Mouse (Mus musculus) layer of hippocampus, postnatal 36 days (tissue): ENCODE measurements at regions not wholly inside any gene's neighbourhood (a gene's known extent, or its start where the extent isn't known, plus 50 kb on each side); places are given as distances from the start of the nearest gene placed in this dataset.
A peak's percentile ranks its signal among the peaks of the same experiment; 100 is the strongest.

Experiments used
- DNase-seq, 2 experiments: peaks; one replicate each; pipeline ENCODE4 v3.0.0; 2022

DNA sequence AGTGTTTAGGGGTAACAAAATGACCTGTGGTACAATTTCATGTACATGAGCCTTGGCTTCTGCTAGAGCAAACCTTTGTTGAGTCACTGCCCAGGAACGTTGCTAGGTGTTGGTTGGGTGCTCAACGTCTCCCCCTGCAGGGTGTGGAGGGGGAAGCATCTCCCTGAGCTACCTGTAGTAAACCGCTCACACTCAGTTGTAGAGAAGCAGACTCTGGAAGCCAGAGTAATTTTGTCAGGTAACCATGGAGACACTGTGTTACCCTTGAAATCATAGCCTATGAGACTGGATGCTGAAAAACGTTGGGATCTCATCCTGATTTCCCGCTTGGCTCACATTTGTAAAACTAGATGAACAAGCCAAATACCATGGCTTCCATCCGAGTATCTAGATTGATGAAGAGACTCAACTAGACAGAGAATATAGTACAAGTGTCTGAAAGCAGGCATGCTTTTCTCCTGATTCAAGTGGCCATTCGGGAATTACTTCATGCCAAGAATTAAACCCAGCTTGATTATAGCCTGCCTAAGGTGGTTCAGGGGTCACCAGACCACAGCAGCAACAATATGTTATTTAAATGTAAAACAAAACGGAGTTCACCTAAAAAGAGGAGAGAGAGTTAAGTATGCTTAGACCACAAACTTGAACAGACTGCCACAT, 63.7 kb upstream of the Ctla4 start:
- DNase-seq, result peak in 1 of 2 experiments; percentile 47

DNA sequence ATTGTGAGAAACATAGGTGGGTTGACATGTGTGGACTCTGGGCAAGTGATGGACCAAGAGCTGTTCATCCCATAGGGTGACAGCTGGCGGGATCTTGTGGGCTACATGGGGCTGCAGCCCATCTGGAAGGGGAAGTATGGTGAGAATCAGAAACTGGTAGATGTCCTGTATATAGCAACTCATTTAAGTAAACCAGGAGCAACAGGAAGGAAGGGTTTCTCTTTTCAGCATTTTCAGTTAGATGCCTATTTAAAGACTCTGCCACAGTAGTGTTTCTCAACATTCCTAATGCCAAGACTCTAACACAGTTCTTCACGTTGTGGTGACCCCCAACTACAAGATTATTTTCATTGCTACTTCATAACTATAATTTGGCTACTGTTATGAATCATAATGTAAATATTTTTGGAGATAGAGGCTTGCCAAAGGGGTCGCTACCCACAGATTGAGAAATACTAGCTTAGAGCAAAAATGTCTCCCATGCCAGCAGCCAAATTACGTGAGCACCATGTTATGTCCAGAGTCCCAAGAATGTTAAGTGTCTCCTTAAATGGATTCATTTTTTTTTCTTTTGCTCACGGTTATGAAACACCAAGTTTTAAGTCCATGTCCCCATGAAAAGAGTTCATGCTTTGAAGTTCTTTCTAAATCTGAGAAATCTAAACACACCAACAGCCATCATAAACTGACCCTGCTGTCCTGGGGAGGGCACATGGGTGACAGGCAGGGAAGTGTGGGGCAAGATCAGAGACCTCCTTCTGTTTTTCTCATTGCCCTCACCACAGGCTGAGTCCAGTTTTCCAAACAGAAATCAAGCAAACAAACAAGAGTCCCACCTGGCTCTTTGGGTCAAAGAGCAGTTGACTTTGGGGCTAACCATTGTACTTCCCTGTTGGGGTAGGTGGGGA, 62.3 kb upstream of the Ctla4 start:
- DNase-seq, result no peak

DNA sequence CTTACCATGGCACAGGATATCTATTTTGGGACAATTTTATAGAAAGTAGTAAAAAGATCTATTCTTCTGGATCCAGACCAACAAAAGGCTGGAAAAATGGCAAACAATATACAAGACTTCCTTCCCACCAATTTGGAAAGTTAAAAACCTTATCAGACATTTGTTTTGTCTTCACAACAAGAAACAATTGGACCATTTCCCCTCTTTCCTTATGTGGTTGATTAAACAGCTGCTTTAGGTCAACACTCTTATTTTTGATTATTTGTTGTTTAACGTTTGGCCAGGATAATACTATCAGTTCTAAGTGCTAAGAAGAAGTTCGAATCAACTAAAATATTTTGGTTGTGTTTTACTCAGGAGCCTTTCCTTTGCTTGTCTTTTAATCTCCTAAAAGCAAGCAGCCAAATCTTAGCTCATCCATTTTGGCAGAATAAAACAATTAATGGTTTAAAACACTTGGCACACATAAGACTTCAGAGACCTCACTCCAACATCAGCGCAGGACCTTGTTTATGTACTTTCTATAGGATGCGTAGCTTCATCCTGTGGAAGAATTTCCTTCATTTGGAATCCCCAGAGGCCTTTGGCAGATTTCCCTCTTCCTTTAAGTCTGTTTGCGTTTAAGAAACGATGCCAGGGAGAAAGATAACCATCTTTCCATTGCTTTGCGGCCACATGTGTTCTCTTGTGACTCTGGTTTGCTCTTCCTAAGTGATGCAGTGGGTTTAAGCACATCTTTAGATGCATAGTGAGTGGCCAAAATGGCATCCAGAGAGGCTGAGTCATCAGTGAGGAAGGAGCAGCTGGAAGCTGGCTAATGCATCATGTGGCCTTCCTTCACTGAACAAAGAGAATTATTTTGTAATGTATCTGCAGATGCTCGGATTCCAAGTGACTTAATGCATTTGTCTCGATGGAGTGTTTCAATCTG, 61.3 kb upstream of the Ctla4 start:
- DNase-seq, result no peak

DNA sequence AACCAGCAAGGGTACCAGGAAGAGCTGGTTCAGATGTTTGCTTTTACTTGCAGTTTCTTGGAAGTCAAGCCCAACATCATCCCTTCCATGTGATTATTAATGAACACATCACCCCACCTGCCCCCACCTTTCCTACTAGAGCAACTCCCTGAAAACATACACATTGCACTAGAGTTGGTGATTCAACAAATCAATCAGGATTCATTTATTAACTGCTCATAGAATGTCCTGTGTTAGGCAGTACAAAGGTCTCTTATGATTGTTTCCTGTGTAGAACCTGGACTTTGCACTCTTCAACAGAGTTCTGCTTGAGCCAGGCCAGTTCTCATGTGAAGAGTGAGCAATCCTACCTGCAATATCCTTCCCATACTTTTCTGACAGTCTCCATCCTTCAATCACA, 59.8 kb upstream of the Ctla4 start:
- DNase-seq, result no peak

DNA sequence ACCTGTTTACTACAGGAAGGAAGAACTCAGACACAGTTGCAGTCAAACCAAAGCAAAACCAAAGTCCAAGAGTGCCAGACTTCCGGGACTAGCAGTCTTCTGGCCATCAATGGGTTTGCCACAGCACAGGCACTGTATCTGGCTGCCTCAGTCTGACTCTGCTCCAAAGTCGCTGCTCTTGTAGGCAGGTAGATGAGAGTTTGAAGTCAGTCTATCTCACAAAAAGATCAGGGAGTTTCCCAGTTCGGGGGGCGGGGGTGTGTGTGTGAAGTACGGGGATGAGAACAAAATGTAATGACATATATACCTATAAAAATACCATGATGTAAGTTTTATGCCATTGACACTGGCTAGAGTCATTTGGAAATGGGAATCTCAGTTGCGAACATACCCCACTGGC, 58.6 kb upstream of the Ctla4 start:
- DNase-seq, result no peak

DNA sequence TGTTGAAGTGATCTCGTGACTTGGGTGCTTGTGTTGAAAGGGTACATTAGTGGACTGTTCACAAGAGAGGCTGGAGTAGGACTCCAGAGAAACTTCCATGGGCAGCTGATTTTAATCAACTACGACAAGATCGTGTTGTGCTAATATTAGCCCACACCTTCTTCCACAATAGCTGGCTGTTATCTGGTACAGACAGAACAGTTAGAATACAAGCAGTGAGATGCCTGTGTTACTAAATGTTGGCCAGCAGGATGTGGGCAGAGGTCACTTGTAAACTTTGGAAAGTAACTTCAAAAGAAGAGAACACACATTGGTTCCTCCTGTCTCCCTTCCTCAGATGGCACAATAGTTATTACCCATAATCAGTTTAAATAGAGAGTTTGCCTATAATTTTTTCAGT, 57.0 kb upstream of the Ctla4 start:
- DNase-seq, result no peak

DNA sequence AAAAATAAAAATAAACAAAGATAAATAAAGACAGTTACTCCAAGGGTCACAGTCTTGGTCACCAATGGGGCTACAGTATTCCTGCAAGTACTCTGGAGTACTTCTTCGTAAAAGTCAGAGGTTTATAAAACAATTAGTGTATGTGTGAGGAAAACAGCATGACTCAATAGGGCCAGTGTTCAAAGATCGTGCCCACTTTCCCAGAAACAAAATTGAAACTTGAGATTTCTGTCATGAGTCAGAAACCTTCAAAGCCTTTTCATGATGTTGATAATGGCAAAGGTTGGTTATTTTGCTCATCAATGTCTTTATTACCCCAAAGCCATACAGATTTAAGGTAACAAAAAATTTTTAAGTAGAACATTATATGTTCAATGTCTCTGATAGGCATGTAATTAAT, 53.1 kb upstream of the Ctla4 start:
- no peak for DNase-seq
